Mouse (Mus musculus) activated CD4-positive, CD25-positive, alpha-beta regulatory T cell, adult 4 months (primary cell): Measurements from ENCODE around the gene Ska2. TPM values are rescaled to one million over a fixed set of nuclear protein-coding genes. Genes with fewer than 3 reads are reported as not detected.

ENCODE experiments used
- polyA plus RNA-seq, 2 experiments: library from polyadenylated mRNA; unstranded; fragments of 100-300 nt; shearing (Covaris generic); gene quantifications; one replicate each; pipeline ENCODE4 v1.2.1; 2017

Ska2 gene
- polyA plus RNA-seq, 2 experiments from 2014 or later: 19.5 to 22.0 TPM

Other genes with a start within 250 kb of the Ska2 start
- gene Ypel2, start 115.5 kb upstream of the Ska2 start, polyA plus RNA-seq: 1 to 10 TPM; 5.0 to 8.5 TPM
- under 1 TPM in 1 of 2 experiments, not detected in 1; 0.24 TPM for gene Gdpd1, start 35.2 kb upstream of the Ska2 start, polyA plus RNA-seq
- 1 to 10 TPM; 5.8 TPM for gene Smg8, start 22.5 kb upstream of the Ska2 start, polyA plus RNA-seq
- 1 to 10 TPM; 4.0 to 5.1 TPM for gene Prr11, start 526 bp upstream of the Ska2 start, polyA plus RNA-seq
- 1 to 10 TPM; 5.8 to 8.8 TPM for gene Trim37, start 17.8 kb downstream of the Ska2 start, polyA plus RNA-seq
- under 1 TPM; 0.32 to 0.85 TPM for gene Ppm1e, start 249.8 kb downstream of the Ska2 start, polyA plus RNA-seq